Mouse (Mus musculus) left cerebral cortex, adult 2 months (tissue): ENCODE data around the gene Hectd4. TPM values are rescaled to one million over a fixed set of nuclear protein-coding genes. Genes with fewer than 3 reads are reported as not detected.
"Not testable (repeated sequence)": the region's sequence is repeated elsewhere in the genome, so short reads cannot be mapped to it uniquely, and the experiment has no call there.

Source experiments
- DNase-seq, 2 experiments: peaks; one replicate each; pipeline ENCODE4 v3.0.0; 2021 to 2022; ENCODE audit warnings: low spot score in 2 of 2, mixed read lengths in 1 of 2; ENCODE audit errors: extremely low spot score in 1 of 2
- H3K27ac ChIP-seq: fragments of 200-600 bp; 2 replicates; pipeline ENCODE4 v1.8.1; 2022
- H3K4me3 ChIP-seq: fragments of 200-600 bp; 2 replicates; pipeline ENCODE4 v1.8.1; 2022
- CTCF ChIP-seq: fragments of 200-600 bp; IDR thresholded peaks from 2 replicates; pipeline ENCODE4 v1.8.1; 2022; ENCODE audit warnings: antibody characterized with exemption, mild to moderate bottlenecking, moderate library complexity
- intact Hi-C: fragments of 180-260 bp; cut with DNase I; formaldehyde crosslinking; loops from one replicate; pipeline ENCODE4 v1.15.1; 2025
- total RNA-seq, 2 experiments: library from RNA; stranded (reverse); gene quantifications; 2 replicates each; pipeline ENCODE4 v1.2.3; 2021

Gene Hectd4
- total RNA-seq, 2 experiments from 2014 or later: 186 to 205 TPM

DNA sequence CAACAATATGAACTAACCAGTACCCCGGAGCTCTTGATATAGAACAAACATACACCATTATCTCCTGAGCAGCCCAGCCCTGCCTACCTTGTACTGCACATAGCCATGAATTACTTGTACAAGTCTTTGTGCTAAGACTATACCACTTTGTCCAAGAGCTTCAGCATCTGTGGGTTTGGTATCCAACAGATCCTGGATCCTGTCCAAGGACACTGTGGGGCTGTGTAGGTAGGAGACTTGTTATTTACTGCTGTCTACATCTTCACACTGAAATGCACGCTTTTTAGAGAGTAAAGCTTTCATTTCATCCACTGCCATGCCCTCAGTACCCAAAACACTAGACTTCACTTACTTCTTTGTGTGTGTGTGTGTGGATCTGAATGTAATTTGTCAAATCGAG is 4.8 kb downstream of the Hectd4 start:
- no peak for TF ChIP-seq CTCF
- Histone ChIP-seq H3K27ac (no peak overlapping the region), H3K4me3 (no peak overlapping the region)
- no peak for DNase-seq
- intact Hi-C loops: loop anchor here (5.0 kb wide), 1 partner anchor 162 kb away; the partner anchor contains the start of gene Trafd1

DNA sequence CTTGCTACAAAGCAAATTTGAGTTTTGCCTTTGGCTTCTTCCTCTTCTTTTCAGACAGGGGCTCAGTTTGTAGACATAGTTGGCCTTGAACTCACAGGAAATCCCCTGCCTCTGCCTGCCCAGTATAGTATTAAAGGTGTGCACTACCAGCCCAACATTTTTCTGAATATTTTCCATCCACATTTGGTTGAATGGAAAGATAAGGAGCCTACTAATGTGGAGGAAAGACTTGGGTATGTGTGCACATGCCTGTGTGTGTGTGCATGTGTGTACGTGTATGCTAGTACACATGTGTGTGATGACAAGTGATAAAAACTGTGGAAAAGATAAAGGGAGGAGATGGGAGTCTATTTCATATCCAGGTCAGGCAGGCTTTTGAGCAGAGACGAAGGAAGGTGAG is 5.8 kb downstream of the Hectd4 start:
- intact Hi-C loops: no loop called here
- H3K4me3 ChIP-seq: no peak overlapping the region
- no peak for TF ChIP-seq CTCF
- H3K27ac ChIP-seq: no peak overlapping the region
- DNase-seq: no peak

DNA sequence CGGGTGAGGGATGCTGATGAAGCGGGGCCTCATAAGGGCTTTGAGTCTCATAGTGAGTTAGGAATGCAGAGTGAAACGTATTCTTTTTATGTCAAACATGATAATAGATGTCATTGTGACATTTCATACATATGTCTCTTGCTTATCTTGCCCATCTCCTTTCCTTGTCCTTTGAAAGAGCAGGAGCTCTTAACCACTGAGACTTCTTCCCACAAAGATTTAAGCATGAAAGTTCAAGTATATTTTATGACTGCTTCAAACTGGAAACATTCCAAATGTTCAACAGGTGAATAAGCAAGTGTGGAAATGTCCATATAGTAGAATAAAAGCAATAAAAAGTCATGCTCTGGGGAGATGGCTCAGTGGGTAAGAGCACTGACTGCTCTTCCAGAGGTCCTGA is 6.4 kb downstream of the Hectd4 start:
- no peak for TF ChIP-seq CTCF
- intact Hi-C loops: no loop called here
- no peak for DNase-seq
- Histone ChIP-seq H3K27ac (no peak overlapping the region), H3K4me3 (no peak overlapping the region)

DNA sequence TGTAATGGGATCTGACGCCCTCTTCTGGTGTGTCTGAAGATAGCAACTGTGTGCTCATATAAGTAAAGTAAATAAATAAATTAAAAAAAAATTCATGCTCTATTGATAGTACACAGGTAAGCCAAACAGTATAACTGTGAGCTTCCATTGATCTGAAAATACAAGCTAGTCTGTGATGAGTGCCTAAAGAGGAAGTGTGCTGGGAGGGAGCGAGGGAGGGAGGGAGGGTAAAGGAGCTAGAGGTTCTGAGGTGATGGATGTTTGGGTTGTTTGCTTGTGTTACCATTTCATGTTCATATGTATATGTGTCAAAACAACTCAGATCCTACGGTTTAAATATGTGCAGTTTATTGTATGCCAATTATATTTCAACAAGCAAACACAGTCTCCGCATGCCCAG is 6.8 kb downstream of the Hectd4 start:
- Histone ChIP-seq H3K4me3 (no peak overlapping the region), H3K27ac (no peak overlapping the region)
- no peak for DNase-seq
- intact Hi-C loops: no loop called here
- peak; percentile 12 for TF ChIP-seq CTCF

DNA sequence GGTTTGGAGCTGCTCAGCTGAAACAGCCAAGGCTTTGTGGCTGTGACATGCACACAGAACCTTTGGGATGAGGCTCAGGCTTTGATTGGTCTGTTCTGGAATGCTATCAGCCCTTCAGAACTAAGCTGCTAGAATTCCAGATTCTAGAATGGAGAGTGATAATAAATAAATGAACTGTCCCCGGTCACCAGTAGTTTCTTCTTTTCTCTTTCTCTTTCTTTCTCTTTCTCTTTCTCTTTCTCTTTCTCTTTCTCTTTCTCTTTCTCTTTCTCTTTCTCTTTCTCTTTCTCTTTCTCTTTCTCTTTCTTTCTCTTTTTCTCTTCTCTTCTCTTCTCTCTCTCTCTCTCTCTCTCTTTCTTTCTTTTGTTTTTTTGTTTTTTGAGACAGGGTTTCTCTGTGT is 7.3 kb downstream of the Hectd4 start:
- H3K27ac ChIP-seq, DNase-seq, intact Hi-C loops, H3K4me3 ChIP-seq: not testable (repeated sequence)

DNA sequence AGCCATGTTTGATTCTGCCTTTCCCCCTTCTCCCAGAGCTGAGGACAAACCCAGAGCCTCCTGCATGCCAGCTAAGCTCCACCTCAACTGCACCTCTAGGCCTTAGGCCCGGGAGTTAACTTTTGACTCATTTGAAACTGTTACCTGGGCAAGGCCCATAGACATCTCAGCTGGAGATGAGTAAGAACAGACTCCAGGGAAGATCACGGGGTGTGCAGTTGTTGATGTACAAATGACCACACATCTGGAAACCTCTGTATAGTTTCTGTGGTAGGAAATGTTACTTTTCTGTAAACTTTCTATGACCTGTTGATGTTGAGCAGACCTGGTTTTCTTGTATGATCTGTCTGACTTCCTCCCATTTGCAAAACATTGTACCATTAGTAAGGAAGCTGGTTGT is 9.2 kb downstream of the Hectd4 start:
- no peak for TF ChIP-seq CTCF
- intact Hi-C loops: no loop called here
- no peak for DNase-seq
- Histone ChIP-seq H3K4me3 (no peak overlapping the region), H3K27ac (no peak overlapping the region)

GRCm38 (mm10) chr5:121230811-121231210 is 10.8 kb downstream of the Hectd4 start:
- TF ChIP-seq CTCF: no peak
- no peak for DNase-seq
- no peak overlapping the region for H3K27ac ChIP-seq
- intact Hi-C loops: no loop called here
- no peak overlapping the region for H3K4me3 ChIP-seq

DNA sequence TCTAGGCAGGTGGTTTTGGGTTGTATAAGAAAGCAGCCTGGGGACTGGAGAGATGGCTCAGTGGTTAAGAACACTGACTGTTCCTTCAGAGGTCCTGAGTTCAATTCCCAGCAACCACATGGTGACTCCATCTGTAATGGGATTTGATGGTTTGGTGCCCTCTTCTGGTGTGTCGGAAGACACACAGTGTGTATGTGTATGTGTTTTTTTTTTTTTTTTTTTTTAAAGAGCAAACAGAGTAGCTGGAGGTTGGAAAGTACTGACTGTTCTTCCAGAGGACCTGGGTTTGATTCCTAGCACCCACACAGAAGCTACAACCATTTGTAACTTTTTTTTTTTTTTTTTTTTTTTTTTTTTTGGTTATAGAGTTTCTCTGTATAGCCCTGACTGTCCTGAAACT is 12.8 kb downstream of the Hectd4 start:
- no peak for DNase-seq
- no peak overlapping the region for H3K27ac ChIP-seq
- intact Hi-C loops: no loop called here
- TF ChIP-seq CTCF: peak; percentile 13
- no peak overlapping the region for H3K4me3 ChIP-seq

DNA sequence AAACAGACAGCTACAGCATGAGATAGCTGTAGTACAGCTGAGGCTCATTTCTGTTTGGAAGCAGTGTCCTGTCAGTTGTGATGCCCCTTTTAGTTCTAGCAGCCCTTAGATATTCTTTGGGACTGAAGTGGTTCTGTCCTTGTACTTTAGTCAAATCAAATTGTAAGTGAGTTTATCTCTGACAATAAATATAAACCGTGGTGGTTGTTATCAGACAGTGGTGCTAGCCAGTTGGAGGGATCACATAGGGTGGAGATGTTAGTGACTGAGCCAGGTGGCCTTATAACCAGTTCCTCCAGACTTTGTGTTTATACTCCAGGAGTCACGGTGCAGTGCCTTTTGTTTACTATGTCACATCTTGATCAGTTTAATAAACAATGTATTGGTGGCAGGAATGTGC is 13.7 kb downstream of the Hectd4 start:
- Histone ChIP-seq H3K27ac (no peak overlapping the region), H3K4me3 (no peak overlapping the region)
- intact Hi-C loops: no loop called here
- no peak for DNase-seq
- no peak for TF ChIP-seq CTCF

DNA sequence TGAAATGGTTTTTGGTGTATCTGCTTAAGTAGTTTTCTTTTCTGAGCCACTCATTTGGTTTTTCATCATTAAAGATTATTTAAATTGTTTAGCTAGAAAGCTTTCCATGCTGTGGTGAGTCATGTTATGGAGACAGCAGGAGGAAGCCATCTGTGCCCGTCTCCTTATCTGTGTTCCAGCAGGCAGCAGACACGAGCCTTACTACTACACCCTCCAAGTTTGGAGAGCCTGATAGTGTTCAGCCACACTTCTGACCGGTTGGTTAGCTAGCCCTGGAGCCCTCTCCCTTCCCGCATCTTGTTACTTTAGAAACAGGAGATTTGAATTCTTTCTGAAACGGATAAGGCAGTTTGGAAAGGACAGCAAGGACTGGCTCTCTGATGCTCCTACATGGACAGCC is 16.2 kb downstream of the Hectd4 start:
- intact Hi-C loops: no loop called here
- H3K27ac ChIP-seq: no peak overlapping the region
- H3K4me3 ChIP-seq: no peak overlapping the region
- TF ChIP-seq CTCF: no peak
- DNase-seq: peak; percentile 29 to 46

DNA sequence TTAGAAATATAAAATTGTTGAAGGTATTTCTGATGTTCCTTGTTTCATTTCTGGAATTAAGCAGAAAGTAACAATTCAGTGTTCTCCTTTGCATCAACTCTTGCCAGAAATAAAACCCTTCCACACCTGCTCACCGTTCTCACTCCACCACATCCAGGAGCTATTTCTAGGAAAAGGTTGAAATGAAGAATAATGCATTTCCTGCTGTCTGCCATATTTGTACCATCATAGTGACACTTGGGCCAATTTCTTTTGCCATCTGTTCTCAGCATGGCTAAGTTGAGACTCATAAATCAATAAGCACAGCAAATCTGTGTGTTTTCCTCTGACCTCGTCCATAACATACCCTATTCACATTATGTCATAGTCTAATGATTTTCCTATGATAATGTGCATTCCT is 18.2 kb downstream of the Hectd4 start:
- DNase-seq: no peak
- TF ChIP-seq CTCF: no peak
- H3K27ac ChIP-seq: no peak overlapping the region
- intact Hi-C loops: no loop called here
- H3K4me3 ChIP-seq: no peak overlapping the region

DNA sequence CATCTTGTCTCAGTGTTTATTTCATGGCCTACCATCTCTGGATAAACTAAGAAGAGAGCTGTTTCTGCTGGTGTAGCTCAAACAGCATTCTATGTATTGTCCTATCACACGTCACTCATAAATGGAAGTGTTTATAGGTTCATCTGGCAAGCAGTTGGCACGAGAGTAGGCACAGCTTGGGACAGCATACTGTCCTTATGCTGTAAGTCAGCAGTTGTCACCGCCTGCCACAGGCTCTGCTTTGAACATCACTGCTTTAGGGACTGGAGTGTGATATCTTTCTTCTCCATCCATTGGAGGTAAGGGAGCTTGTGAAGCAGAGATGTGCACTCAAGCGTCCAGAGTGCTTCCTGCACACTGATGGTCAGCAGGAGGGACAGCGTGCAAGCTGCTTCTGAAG is 19.8 kb downstream of the Hectd4 start:
- no peak for DNase-seq
- H3K27ac ChIP-seq: no peak overlapping the region
- TF ChIP-seq CTCF: no peak

GRCm38 (mm10) chr5:121241182-121241581 is 21.2 kb downstream of the Hectd4 start:
- DNase-seq: no peak
- Histone ChIP-seq H3K27ac (no peak overlapping the region), H3K4me3 (no peak overlapping the region)
- no peak for TF ChIP-seq CTCF
- intact Hi-C loops: no loop called here

More for the DNA sequence above, 19.8 kb downstream of the Hectd4 start:
- H3K4me3 ChIP-seq: no peak overlapping the region
- intact Hi-C loops: no loop called here

DNA sequence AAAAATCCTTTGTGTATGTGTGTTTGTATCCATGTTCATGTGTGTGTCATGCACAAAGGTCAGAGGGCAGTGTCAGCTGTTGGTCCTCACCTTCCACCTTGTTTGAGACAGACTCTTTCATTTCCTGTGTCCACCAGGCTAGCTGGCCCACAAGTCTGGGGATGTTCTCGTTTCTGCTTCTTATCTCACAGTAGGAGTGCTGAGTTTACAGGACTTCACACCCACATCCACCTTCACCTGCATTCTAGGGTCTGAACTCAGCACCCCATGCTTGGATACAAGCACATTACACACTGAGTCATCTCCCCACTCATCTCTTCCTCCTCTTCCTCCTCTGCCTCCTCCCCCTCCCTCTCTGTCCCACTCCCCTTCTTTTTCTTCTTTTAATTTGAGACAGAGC is 22.2 kb downstream of the Hectd4 start:
- no peak for TF ChIP-seq CTCF
- DNase-seq: no peak
- Histone ChIP-seq H3K4me3 (no peak overlapping the region), H3K27ac (no peak overlapping the region)
- intact Hi-C loops: no loop called here
